Mouse (Mus musculus): ENCODE results near the gene Noxa1.

- no peak for TF ChIP-seq CTCF (IDR thresholded peaks at IDR 0.05; ENCODE audit: low read depth)
- no peak for TF ChIP-seq EP300 (optimal IDR thresholded peaks at IDR 0.05)
Measured at GRCm38 (mm10) chr2:25111184-25111791, 16.3 kb upstream of the Noxa1 start.

Data from stomach, postnatal 0 days (tissue).